Mouse (Mus musculus) liver, embryonic 12.5 days (tissue): ENCODE data around the gene Pla2g3. TPM values are rescaled to one million over a fixed set of nuclear protein-coding genes. Genes with fewer than 3 reads are reported as not detected.

Experiments
- ATAC-seq: fragments of 200-750 bp; cut with Nextera tagmentation; 2 replicates; pipeline ENCODE4 v1.8.0; 2017; ENCODE audit warnings: moderate number of reproducible peaks, mild to moderate bottlenecking, moderate library complexity
- H3K27ac ChIP-seq: fragments of 300-500 bp; sonication (generic); 2 replicates; pipeline ENCODE4 v1.5.1; 2016; ENCODE audit warnings: mild to moderate bottlenecking
- H3K27me3 ChIP-seq: fragments of 300-500 bp; sonication (generic); replicated peaks from 2 replicates; pipeline ENCODE4 v1.6.1; 2016; ENCODE audit warnings: mild to moderate bottlenecking, moderate library complexity
- H3K36me3 ChIP-seq: fragments of 300-500 bp; sonication (generic); 2 replicates; pipeline ENCODE4 v1.6.1; 2016; ENCODE audit warnings: mild to moderate bottlenecking, moderate library complexity
- H3K4me1 ChIP-seq: fragments of 300-500 bp; sonication (generic); 2 replicates; pipeline ENCODE4 v1.6.1; 2016
- H3K4me2 ChIP-seq: fragments of 300-500 bp; sonication (generic); 2 replicates; pipeline ENCODE4 v1.6.1; 2016; ENCODE audit warnings: mild to moderate bottlenecking, moderate library complexity
- H3K4me3 ChIP-seq: fragments of 300-500 bp; sonication (generic); 2 replicates; pipeline ENCODE4 v1.5.1; 2016; ENCODE audit warnings: mild to moderate bottlenecking, moderate library complexity
- H3K9ac ChIP-seq: fragments of 300-500 bp; sonication (generic); 2 replicates; pipeline ENCODE4 v1.6.1; 2016; ENCODE audit warnings: mild to moderate bottlenecking, moderate library complexity
- H3K9me3 ChIP-seq: fragments of 300-500 bp; sonication (generic); replicated peaks from 2 replicates; pipeline ENCODE4 v1.6.1; 2016; ENCODE audit warnings: mild to moderate bottlenecking, moderate library complexity
- WGBS: fragments of 180-500 bp; shearing (Covaris S2); methylation state at CpG from one replicate; pipeline ENCODE4 v1.1.7; 2016; ENCODE audit not compliant: insufficient replicate concordance; 5-methylcytosine and 5-hydroxymethylcytosine counted together
- polyA plus RNA-seq: library from polyadenylated mRNA; unstranded; fragments of >200 nt; fragmentation: Nextera tagmentation; extraction: Ambion mirVana; gene quantifications from 2 replicates; pipeline ENCODE4 v1.2.1, GENCODE M21; 2016

Gene Pla2g3
- polyA plus RNA-seq, 1 experiment from 2014 or later, result 0.06 TPM

GRCm38 (mm10) chr11:3458428-3459104 is 29.5 kb upstream of the Pla2g3 start:
- Histone ChIP-seq H3K4me3 (no peak overlapping the region), H3K27me3 (no peaks in the 10 kb centered on the region), H3K4me1 (peaks cover 18% of the 10 kb centered on the region), H3K9me3 (no peaks in the 10 kb centered on the region), H3K4me2 (no peak overlapping the region), H3K36me3 (peaks cover 17% of the 10 kb centered on the region), H3K27ac (peak overlapping the region; percentile 31; the same call in 1 of the 2 replicates), H3K9ac (no peak overlapping the region)
- peak; percentile 62 for ATAC-seq
- 64% methylated on average over 8 of the region's 13 CpGs for WGBS

DNA sequence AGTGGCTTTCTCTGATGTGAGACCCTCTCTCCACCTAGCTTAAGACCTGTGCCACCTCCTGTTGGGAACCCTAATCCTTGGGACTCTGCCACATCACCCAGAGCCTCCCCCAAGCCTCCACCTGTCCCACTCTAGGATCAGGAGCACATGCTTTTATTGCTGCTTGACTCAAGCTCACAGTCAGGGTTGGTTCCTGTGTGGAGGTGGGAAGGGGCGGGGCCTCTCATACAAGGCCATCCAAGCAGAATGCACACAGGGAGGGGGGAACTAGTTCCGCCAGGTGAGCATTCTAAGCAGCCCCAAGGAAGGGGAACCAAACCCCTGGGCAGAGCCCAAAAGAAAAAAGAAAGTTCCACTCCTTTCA is 29.0 kb upstream of the Pla2g3 start:
- H3K36me3 ChIP-seq, result peaks cover 14% of the 10 kb centered on the region
- no peaks in the 10 kb centered on the region for H3K9me3 ChIP-seq
- H3K27me3 ChIP-seq, result no peaks in the 10 kb centered on the region
- peak overlapping the region; percentile 31; the same call in 1 of the 2 replicates for H3K27ac ChIP-seq
- peak; percentile 17; the same call in 1 of the 2 replicates for ATAC-seq
- peaks cover 13% of the 10 kb centered on the region for H3K4me1 ChIP-seq
- 56% methylated on average over 2 of the region's 2 CpGs for whole genome bisulfite sequencing
- no peak overlapping the region for H3K4me3 ChIP-seq
- H3K4me2 ChIP-seq, result no peak overlapping the region
- H3K9ac ChIP-seq, result no peak overlapping the region

DNA sequence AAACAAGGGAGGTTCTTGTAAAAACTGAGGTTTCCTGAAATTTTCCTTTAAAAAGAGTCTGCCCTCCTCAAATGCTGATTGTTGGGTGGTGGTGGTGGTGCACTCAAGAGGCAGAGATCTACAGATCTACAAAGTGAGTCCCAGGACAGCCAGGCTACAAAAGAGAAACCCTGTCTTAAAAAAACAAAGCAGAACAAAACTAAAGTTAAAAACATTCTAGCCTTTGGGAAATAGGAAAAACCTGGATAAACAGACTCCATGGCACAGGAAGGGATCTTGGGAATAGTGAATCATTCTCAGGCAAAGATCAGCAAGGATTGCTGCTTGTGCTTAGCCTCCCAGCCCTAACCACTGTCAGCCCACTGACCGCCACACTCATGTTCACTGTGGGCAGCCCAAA is 25.2 kb upstream of the Pla2g3 start:
- no peak overlapping the region for H3K4me2 ChIP-seq
- H3K27me3 ChIP-seq, result no peaks in the 10 kb centered on the region
- no peak for ATAC-seq
- no peak overlapping the region for H3K4me3 ChIP-seq
- H3K27ac ChIP-seq, result no peak overlapping the region
- H3K9ac ChIP-seq, result no peak overlapping the region
- no peaks in the 10 kb centered on the region for H3K36me3 ChIP-seq
- H3K9me3 ChIP-seq, result no peaks in the 10 kb centered on the region
- peaks cover 10% of the 10 kb centered on the region; the same call in 1 of the 2 replicates for H3K4me1 ChIP-seq
- 94% methylated on average over 1 of the region's 1 CpGs for WGBS

DNA sequence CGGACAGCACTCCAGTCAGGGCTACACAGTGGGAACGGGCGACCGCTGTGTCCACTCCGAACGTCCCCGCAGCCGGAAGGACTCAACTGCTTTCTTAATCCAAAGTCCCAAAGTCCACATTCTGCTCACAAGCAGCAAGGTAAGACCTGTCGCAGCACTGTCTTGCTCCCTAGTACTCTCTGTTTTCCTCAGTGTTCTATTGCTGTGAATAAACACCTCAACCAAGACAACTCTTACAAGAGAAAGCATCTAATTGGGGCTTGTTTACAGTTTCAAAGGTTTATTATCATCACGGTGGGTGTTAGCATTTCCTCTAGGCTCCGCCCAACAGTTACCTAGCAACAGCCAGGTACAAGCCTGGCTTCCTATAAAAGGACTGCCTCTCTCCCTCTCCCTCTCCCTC is 16.6 kb upstream of the Pla2g3 start:
- 0 out of 2 replicates have a peak overlapping the region, but pooled peaks have one; percentile 8 for H3K4me2 ChIP-seq
- no peaks in the 10 kb centered on the region for H3K9me3 ChIP-seq
- H3K9ac ChIP-seq, result no peak overlapping the region
- H3K27me3 ChIP-seq, result no peaks in the 10 kb centered on the region
- WGBS, result 34% methylated on average over 11 of the region's 11 CpGs
- ATAC-seq, result no peak
- H3K4me1 ChIP-seq, result no peaks in the 10 kb centered on the region
- no peak overlapping the region for H3K4me3 ChIP-seq
- no peaks in the 10 kb centered on the region for H3K36me3 ChIP-seq
- no peak overlapping the region for H3K27ac ChIP-seq

DNA sequence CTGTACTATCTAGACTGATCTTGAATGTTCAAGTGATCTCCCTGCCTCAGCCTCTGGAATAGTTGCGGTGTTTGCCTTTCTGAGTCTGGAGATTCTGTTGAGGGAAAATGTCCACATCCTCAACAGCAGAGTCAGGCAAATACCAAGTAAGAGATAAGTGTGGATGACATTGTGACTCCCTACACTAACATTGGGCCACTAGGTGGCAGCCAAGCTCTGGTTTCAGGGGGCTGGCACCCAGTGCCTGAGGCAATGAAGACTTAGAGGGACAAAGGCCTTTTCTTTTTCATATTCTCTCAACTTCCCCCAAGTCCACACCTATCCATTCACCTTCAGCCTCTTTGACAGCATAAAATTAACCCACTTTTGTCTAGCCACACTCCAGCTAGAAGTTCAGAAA is 15.6 kb upstream of the Pla2g3 start:
- Histone ChIP-seq H3K4me1 (no peaks in the 10 kb centered on the region), H3K27me3 (no peaks in the 10 kb centered on the region), H3K4me2 (no peak overlapping the region), H3K36me3 (no peaks in the 10 kb centered on the region), H3K9ac (no peak overlapping the region), H3K27ac (no peak overlapping the region), H3K9me3 (no peaks in the 10 kb centered on the region), H3K4me3 (no peak overlapping the region)
- peak; percentile 66; the same call in 1 of the 2 replicates for ATAC-seq
- WGBS, result 9% methylated on average over 1 of the region's 1 CpGs

DNA sequence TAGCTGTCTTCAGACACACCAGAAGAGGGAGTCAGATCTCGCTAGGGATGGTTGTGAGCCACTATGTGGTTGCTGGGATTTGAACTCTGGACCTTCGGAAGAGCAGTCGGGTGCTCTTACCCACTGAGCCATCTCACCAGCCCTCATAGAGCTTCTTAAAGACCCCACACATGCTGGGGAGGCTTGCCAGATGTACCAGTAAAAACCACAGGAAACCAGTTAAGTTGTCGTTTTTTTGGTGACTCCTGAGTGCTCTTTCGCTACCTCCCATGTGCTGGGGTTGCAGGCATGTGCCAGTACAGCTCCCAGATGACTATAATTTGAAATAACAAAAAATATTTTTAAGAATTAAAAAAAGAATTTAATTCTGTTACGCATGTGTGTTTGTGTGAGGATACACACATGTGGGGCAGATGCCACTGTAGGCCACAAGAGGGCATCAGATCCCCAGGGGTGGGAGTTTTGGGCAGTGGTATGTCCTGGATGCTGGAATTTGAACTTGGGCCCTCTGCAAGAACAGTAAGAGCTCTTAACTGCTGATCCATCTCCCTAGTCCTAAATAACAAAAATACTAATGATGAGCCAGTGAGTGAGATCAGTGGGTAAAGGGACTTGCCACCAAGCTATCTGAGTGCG is 13.5 kb upstream of the Pla2g3 start:
- Histone ChIP-seq H3K4me2 (no peak overlapping the region), H3K4me3 (no peak overlapping the region), H3K9me3 (no peaks in the 10 kb centered on the region), H3K27ac (no peak overlapping the region), H3K4me1 (no peaks in the 10 kb centered on the region), H3K9ac (no peak overlapping the region), H3K36me3 (no peaks in the 10 kb centered on the region), H3K27me3 (no peaks in the 10 kb centered on the region)
- ATAC-seq, result no peak
- WGBS, result 48% methylated on average over 7 of the region's 7 CpGs

DNA sequence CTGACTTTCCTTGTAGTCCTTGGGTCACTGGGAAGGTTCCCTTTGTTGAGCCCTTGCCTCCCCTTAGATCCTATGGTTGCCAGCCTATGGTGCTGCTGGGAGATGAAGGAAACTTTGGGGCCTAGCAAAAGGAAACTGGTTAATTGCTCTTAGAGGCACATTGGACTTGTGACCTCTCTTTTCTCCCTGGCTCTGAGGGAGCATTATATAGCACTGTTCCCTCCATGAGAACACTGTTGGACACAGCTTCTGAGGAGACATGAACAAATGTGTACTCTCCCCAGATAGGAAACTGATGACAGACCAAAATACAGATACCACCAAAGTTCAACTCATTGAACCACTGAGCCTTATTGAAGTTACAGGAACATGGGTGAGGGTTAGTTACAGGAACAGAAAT is 12.6 kb upstream of the Pla2g3 start:
- no peak overlapping the region for H3K9ac ChIP-seq
- H3K27ac ChIP-seq, result no peak overlapping the region
- no peaks in the 10 kb centered on the region for H3K9me3 ChIP-seq
- H3K4me3 ChIP-seq, result no peak overlapping the region
- no peaks in the 10 kb centered on the region for H3K4me1 ChIP-seq
- no peak for ATAC-seq
- H3K36me3 ChIP-seq, result no peaks in the 10 kb centered on the region
- H3K27me3 ChIP-seq, result no peaks in the 10 kb centered on the region
- H3K4me2 ChIP-seq, result no peak overlapping the region

DNA sequence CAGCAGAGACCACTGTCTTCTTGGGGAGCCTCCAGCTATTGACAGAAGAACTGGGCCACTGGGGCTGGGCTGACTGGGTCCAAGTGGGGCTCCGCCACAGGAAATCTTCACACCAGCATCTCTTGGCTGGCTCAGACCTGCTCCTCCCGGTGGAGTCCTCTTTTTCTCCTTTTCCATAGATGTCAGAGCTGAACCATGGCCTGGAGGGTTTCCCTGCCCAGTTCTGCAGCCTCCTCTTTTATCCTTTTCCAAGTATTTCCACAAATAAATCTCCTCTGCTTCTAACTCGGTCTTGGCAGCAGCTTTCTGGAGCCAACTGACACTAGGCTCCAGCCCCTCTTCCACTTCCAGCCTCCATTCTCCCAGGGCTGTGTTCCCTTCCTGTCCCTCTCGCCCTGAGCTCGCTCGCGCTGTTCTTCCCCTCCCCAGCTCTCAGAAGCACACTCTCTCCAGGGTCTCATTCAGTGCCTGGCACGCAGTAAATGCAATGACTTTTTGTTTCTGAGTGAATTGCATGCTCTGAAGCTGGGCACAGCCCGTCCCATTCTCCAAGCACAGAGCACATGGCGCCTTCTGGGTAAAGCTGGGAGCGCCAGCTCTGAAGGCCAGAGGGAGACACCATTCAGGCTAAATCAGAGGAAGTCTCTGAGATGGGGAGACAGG is 4.0 kb upstream of the Pla2g3 start:
- H3K36me3 ChIP-seq, result no peaks in the 10 kb centered on the region
- no peaks in the 10 kb centered on the region for H3K27me3 ChIP-seq
- H3K4me3 ChIP-seq, result no peak overlapping the region
- no peak overlapping the region for H3K9ac ChIP-seq
- no peak overlapping the region for H3K4me2 ChIP-seq
- ATAC-seq, result no peak
- H3K4me1 ChIP-seq, result peaks cover 3% of the 10 kb centered on the region
- no peaks in the 10 kb centered on the region for H3K9me3 ChIP-seq
- no peak overlapping the region for H3K27ac ChIP-seq
- WGBS, result 47% methylated on average over 11 of the region's 11 CpGs

DNA sequence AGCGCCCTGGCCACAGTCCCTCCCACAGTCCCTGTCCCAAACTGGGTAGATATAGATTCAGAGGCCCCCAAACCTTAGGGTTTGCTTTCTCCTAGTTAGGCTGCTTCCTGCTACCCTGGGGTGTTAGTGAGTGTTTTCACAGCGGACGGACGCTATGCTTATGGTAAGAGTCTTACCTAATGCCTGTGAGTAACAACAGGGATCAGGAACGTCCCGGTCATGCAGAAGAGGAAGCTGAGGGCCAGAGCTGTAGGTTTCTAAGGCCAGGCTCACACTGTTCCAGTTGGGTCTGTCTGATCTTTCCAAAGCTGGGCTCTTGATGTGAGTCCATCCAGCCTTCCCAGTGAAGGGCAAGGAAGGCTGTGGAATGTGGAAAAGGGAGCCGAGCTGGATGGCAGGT is 1.7 kb upstream of the Pla2g3 start:
- H3K4me2 ChIP-seq, result no peak overlapping the region
- no peaks in the 10 kb centered on the region for H3K36me3 ChIP-seq
- H3K9ac ChIP-seq, result no peak overlapping the region
- no peaks in the 10 kb centered on the region for H3K27me3 ChIP-seq
- no peak overlapping the region for H3K27ac ChIP-seq
- H3K4me1 ChIP-seq, result peaks cover 11% of the 10 kb centered on the region
- 34% methylated on average over 7 of the region's 7 CpGs for whole genome bisulfite sequencing
- no peak for ATAC-seq
- H3K4me3 ChIP-seq, result no peak overlapping the region
- no peaks in the 10 kb centered on the region for H3K9me3 ChIP-seq

DNA sequence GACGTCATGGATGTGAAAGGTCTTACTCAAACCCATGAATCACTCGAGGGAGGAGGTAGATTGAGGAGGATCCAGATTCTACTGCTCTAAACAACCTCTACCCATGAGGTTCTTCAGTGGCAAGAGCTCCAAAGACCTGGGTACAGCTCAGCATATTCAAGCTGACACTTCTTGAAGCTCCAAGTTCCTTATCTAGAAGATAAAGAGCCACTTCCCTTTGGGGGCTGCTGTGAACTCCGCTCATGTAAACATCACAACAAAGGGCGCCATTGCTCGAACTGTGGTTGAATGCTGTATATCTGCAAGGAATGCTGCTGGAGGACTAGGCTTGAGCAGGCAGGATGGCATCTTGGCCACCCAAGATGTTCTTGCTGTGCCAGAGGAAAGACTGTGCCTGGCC is 952 bp downstream of the Pla2g3 start:
- no peak overlapping the region; the same call in 1 of the 2 replicates for H3K4me2 ChIP-seq
- no peak for ATAC-seq
- H3K4me1 ChIP-seq, result peaks cover 15% of the 10 kb centered on the region
- no peak overlapping the region for H3K4me3 ChIP-seq
- H3K9ac ChIP-seq, result no peak overlapping the region
- H3K27ac ChIP-seq, result no peak overlapping the region
- no peaks in the 10 kb centered on the region for H3K9me3 ChIP-seq
- no peaks in the 10 kb centered on the region for H3K27me3 ChIP-seq
- 29% methylated on average over 5 of the region's 5 CpGs for WGBS
- H3K36me3 ChIP-seq, result no peaks in the 10 kb centered on the region

DNA sequence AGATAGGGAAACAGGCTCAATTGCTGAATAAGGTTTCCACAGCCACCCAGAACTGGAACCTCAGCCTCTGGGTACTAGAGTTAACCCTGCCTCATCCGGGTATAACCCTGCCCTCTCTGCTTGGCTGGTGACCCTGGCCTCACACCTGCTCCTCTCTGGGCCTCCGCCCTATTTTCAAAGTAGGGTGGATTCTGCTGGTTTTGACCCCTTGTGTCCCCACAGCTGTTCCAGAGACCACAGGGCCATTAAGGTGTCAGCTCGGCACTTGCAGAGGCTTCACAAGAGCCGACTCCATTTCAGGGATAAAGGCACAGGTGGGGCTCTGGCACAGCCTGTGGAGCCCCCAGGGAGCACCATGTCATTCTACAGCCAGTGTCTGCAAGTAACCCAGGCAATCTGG is 4.7 kb downstream of the Pla2g3 start:
- 68% methylated on average over 4 of the region's 4 CpGs for WGBS
- no peak overlapping the region for H3K27ac ChIP-seq
- ATAC-seq, result no peak

GRCm38 (mm10) chr11:3494857-3495256 is 6.8 kb downstream of the Pla2g3 start:
- H3K27me3 ChIP-seq, result no peaks in the 10 kb centered on the region
- H3K36me3 ChIP-seq, result no peaks in the 10 kb centered on the region
- no peak for ATAC-seq
- no peaks in the 10 kb centered on the region for H3K9me3 ChIP-seq
- no peak overlapping the region for H3K4me2 ChIP-seq
- no peak overlapping the region for H3K27ac ChIP-seq
- H3K4me1 ChIP-seq, result 0 out of 2 replicates have a peak, but pooled peaks cover 5% of the 10 kb centered on the region
- no peak overlapping the region for H3K4me3 ChIP-seq
- WGBS, result 79% methylated on average over 17 of the region's 17 CpGs
- H3K9ac ChIP-seq, result no peak overlapping the region

More for the DNA sequence above, 4.7 kb downstream of the Pla2g3 start:
- Histone ChIP-seq H3K4me2 (no peak overlapping the region), H3K4me1 (peaks cover 15% of the 10 kb centered on the region), H3K36me3 (no peaks in the 10 kb centered on the region), H3K27me3 (no peaks in the 10 kb centered on the region), H3K9me3 (no peaks in the 10 kb centered on the region), H3K4me3 (no peak overlapping the region), H3K9ac (no peak overlapping the region)
